Mouse (Mus musculus): Measurements from ENCODE around the gene Pdzd2.

GRCm38 (mm10) chr15:12550919-12551318, 188.8 kb downstream of the Pdzd2 start:
- TF ChIP-seq CTCF (IDR thresholded peaks at IDR 0.05; ENCODE audit: borderline replicate concordance, insufficient read depth, low read length) (no peak), POLR2A (IDR thresholded peaks at IDR 0.05; ENCODE audit: low read depth, low read length) (no peak)

All from embryonic fibroblast, embryonic 13.5 days (primary cell).